Mouse (Mus musculus) limb, embryonic 11.5 days (tissue): Measurements from ENCODE around the gene Xbp1. TPM values are rescaled to one million over a fixed set of nuclear protein-coding genes. Genes with fewer than 3 reads are reported as not detected.

ENCODE experiments used
- ATAC-seq: fragments of 200-750 bp; cut with Nextera tagmentation; 2 replicates; pipeline ENCODE4 v1.8.0; 2017; ENCODE audit warnings: low read depth; ENCODE audit not compliant: insufficient number of reproducible peaks, low FRiP score, low TSS enrichment
- DNase-seq: peaks from one replicate; pipeline ENCODE4 v3.0.0-alpha.2; 2015; ENCODE audit warnings: low spot score
- H3K27ac ChIP-seq: fragments of 300-500 bp; sonication (generic); replicated peaks from 2 replicates; pipeline ENCODE4 v1.5.1; 2014; ENCODE audit warnings: low read depth, mild to moderate bottlenecking, low read length
- H3K27me3 ChIP-seq: fragments of 300-500 bp; sonication (generic); 2 replicates; pipeline ENCODE4 v1.6.1; 2014; ENCODE audit warnings: mild to moderate bottlenecking, low read length, mixed read lengths; ENCODE audit not compliant: control insufficient read depth, insufficient read depth
- H3K36me3 ChIP-seq: fragments of 300-500 bp; sonication (generic); 2 replicates; pipeline ENCODE4 v1.6.1; 2014; ENCODE audit warnings: mild to moderate bottlenecking, low read length, moderate library complexity, mixed read lengths; ENCODE audit not compliant: control insufficient read depth, insufficient read depth
- H3K4me1 ChIP-seq: fragments of 300-500 bp; sonication (generic); 2 replicates; pipeline ENCODE4 v1.6.1; 2014; ENCODE audit warnings: low read length, mixed read lengths; ENCODE audit not compliant: control insufficient read depth, insufficient read depth
- H3K4me2 ChIP-seq: fragments of 300-500 bp; sonication (generic); 2 replicates; pipeline ENCODE4 v1.6.1; 2014; ENCODE audit warnings: low read depth, mild to moderate bottlenecking, moderate library complexity; ENCODE audit not compliant: severe bottlenecking
- H3K4me3 ChIP-seq: fragments of 300-500 bp; sonication (generic); 2 replicates; pipeline ENCODE4 v1.5.1; 2014; ENCODE audit warnings: low read depth, low read length
- H3K9ac ChIP-seq: fragments of 300-500 bp; sonication (generic); 2 replicates; pipeline ENCODE4 v1.6.1; 2014; ENCODE audit warnings: mild to moderate bottlenecking, low read length
- H3K9me3 ChIP-seq: fragments of 300-500 bp; sonication (generic); 2 replicates; pipeline ENCODE4 v1.6.1; 2016; ENCODE audit warnings: low read length; ENCODE audit not compliant: control insufficient read depth
- WGBS: fragments of 180-500 bp; shearing (Covaris S2); extraction: QIAGEN DNeasy Blood & Tissue Kit; methylation state at CpG from one replicate; pipeline ENCODE4 v1.1.7; 2014; 5-methylcytosine and 5-hydroxymethylcytosine counted together
- polyA plus RNA-seq: library from polyadenylated mRNA; unstranded; fragments of >200 nt; fragmentation: Nextera tagmentation; extraction: Ambion mirVana; gene quantifications from 2 replicates; pipeline ENCODE4 v1.2.1, GENCODE M21; 2014

Xbp1 gene
- polyA plus RNA-seq, 1 experiment from 2014 or later, result 151 TPM

GRCm38 (mm10) chr11:5498931-5499661 is 21.4 kb upstream of the Xbp1 start:
- Histone ChIP-seq H3K4me3 (no peak overlapping the region), H3K27ac (no peak overlapping the region), H3K27me3 (no peaks in the 10 kb centered on the region), H3K9me3 (no peaks in the 10 kb centered on the region), H3K4me2 (no peak overlapping the region), H3K4me1 (no peaks in the 10 kb centered on the region), H3K9ac (no peak overlapping the region), H3K36me3 (peaks cover 2% of the 10 kb centered on the region; the same call in 1 of the 2 replicates)
- no peak for DNase-seq
- no peak for ATAC-seq
- 83% methylated on average over 13 of the region's 13 CpGs for WGBS

- Histone ChIP-seq H3K27me3 (no peaks in the 10 kb centered on the region), H3K4me3 (no peak overlapping the region), H3K9ac (no peak overlapping the region), H3K4me1 (no peaks in the 10 kb centered on the region), H3K27ac (no peak overlapping the region), H3K4me2 (no peak overlapping the region), H3K36me3 (peaks cover 2% of the 10 kb centered on the region; the same call in 1 of the 2 replicates), H3K9me3 (no peaks in the 10 kb centered on the region)
- no peak for DNase-seq
- ATAC-seq, result no peak
- WGBS, result 82% methylated on average over 11 of the region's 11 CpGs
These were observed 20.4 kb upstream of the Xbp1 start for GRCm38 (mm10) chr11:5499961-5500644.

DNA sequence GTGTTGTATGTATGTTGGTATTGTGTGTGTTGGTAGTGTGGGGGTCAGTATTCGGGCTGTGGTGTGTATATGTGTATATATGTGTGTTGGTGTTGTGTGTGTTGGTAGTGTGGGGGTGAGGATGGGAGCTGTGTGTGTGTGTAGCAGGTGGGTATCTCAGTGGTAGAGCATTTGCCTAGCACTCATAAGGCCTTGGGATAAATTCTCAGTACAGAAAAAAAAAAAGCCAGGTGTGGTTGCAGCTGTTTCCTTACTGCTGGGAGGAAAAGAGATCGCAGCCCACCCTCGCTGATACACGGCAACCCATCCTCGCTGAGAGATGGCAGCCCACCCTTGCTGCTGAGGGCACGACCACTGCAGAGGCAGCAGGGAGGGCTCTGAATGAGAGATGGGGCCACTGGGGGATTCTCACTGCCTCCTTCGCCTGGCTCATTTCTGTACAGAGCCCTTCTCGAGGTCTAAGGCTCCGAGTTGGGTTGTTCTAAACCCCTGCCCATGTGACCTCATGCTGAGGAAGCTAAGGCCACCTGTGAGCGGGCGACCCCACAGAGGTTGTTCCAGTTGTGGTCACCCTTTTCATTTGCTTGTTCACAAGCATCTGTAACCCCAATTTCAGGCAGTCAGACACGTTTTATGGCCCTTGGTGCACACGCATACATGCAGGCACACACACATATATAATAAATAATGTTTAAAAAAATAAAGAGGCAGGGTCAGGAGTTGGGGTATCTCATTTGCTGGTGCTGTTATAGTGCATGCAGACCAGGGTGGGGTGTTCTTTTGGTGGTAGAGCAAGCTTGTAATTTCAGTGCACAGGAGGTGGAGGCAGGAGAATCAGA is 19.3 kb upstream of the Xbp1 start:
- no peak overlapping the region for H3K4me2 ChIP-seq
- H3K4me3 ChIP-seq, result no peak overlapping the region
- WGBS, result 78% methylated on average over 13 of the region's 13 CpGs

GRCm38 (mm10) chr11:5502351-5503051 is 18.0 kb upstream of the Xbp1 start:
- Histone ChIP-seq H3K27me3 (no peaks in the 10 kb centered on the region), H3K36me3 (no peaks in the 10 kb centered on the region), H3K27ac (no peak overlapping the region), H3K9me3 (no peaks in the 10 kb centered on the region), H3K4me3 (no peak overlapping the region), H3K9ac (no peak overlapping the region), H3K4me1 (no peaks in the 10 kb centered on the region), H3K4me2 (no peak overlapping the region)
- 90% methylated on average over 10 of the region's 10 CpGs for WGBS
- DNase-seq, result no peak
- no peak for ATAC-seq

More for the DNA sequence above, 19.3 kb upstream of the Xbp1 start:
- no peaks in the 10 kb centered on the region for H3K27me3 ChIP-seq
- no peak for DNase-seq
- no peaks in the 10 kb centered on the region for H3K4me1 ChIP-seq
- no peaks in the 10 kb centered on the region for H3K9me3 ChIP-seq
- no peak overlapping the region for H3K9ac ChIP-seq
- H3K27ac ChIP-seq, result no peak overlapping the region
- ATAC-seq, result no peak
- peaks cover 2% of the 10 kb centered on the region; the same call in 1 of the 2 replicates for H3K36me3 ChIP-seq

- no peaks in the 10 kb centered on the region for H3K27me3 ChIP-seq
- no peaks in the 10 kb centered on the region for H3K36me3 ChIP-seq
- no peaks in the 10 kb centered on the region for H3K4me1 ChIP-seq
- no peak for DNase-seq
- H3K9me3 ChIP-seq, result no peaks in the 10 kb centered on the region
- H3K4me3 ChIP-seq, result no peak overlapping the region
- no peak overlapping the region for H3K27ac ChIP-seq
- no peak overlapping the region for H3K4me2 ChIP-seq
- H3K9ac ChIP-seq, result no peak overlapping the region
- no peak for ATAC-seq
- 44% methylated on average over 18 of the region's 18 CpGs for WGBS
These were observed 14.4 kb upstream of the Xbp1 start for GRCm38 (mm10) chr11:5505856-5506575.

DNA sequence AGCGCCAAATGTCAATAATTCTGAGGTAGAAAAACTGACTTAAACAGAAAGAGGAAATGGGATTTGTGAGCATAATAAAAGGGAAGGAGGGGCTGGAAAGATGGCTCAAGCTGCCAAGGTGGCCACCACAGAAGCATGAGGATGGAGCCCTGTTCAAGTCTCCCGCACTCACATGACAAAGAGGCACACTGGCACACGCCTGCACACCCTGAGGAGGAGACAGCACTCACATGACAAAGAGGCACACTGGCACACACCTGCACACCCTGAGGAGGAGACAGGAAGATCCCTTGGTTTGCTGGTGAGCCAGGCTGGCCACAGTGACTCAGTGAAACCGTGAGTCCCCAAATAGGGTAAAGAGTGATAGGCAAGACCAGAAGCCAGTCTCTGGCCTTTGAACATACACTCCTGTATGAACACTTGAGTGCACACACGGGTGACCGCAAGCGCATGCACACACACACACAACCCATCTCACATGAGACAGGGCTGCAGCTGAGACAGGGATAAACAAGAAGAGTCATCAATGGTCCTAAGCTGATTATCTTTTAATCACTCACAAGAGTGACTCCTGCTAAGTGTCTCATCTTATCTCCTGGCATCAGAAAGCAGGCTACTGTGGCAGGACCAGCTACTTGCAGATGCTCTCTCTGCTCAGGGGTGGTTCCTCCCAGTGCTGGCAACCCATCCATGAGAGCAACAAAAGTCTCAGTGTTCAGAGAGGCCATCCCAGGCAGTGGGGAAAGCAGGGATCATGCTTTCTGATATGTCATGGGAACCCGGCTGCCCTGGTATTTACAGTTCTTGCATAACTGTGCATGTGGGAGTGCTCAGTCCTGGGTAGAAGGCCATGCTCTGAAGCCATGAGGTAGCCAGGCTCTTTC is 11.0 kb upstream of the Xbp1 start:
- ATAC-seq (no peak), DNase-seq (no peak)
- 82% methylated on average over 8 of the region's 8 CpGs for WGBS
- H3K9ac ChIP-seq, result no peak overlapping the region; the same call in 1 of the 2 replicates
- H3K4me3 ChIP-seq, result no peak overlapping the region
- H3K4me2 ChIP-seq, result no peak overlapping the region
- H3K27ac ChIP-seq, result no peak overlapping the region
- H3K4me1 ChIP-seq, result no peaks in the 10 kb centered on the region
- no peaks in the 10 kb centered on the region for H3K9me3 ChIP-seq
- H3K27me3 ChIP-seq, result no peaks in the 10 kb centered on the region
- no peaks in the 10 kb centered on the region for H3K36me3 ChIP-seq

- ATAC-seq (no peak), DNase-seq (no peak)
- WGBS, result 85% methylated on average over 5 of the region's 5 CpGs
- H3K4me3 ChIP-seq, result no peak overlapping the region
- no peak overlapping the region for H3K4me2 ChIP-seq
- no peak overlapping the region for H3K27ac ChIP-seq
- no peaks in the 10 kb centered on the region for H3K4me1 ChIP-seq
- no peaks in the 10 kb centered on the region for H3K9me3 ChIP-seq
- no peaks in the 10 kb centered on the region for H3K27me3 ChIP-seq
- H3K9ac ChIP-seq, result no peak overlapping the region
- H3K36me3 ChIP-seq, result no peaks in the 10 kb centered on the region
These were observed 10.4 kb upstream of the Xbp1 start for GRCm38 (mm10) chr11:5510099-5510391.
